Mouse (Mus musculus) megakaryocyte, embryonic 14.5 days (primary cell): ENCODE measurements around the gene Brca1.

ENCODE experiments used
- FLI1 ChIP-seq: IDR thresholded peaks from 2 replicates; pipeline ENCODE4 v1.6.1; 2012; ENCODE audit warnings: low read length, inconsistent platforms, mixed read lengths
- GATA1 ChIP-seq: IDR thresholded peaks from 3 replicates; pipeline ENCODE4 v1.6.1; 2012; ENCODE audit warnings: mixed read lengths, low read length, inconsistent platforms, borderline replicate concordance

GRCm38 (mm10) chr11:101568421-101568820, 16.7 kb upstream of the Brca1 start:
- no peak for TF ChIP-seq GATA1
- TF ChIP-seq FLI1, result no peak
